Mouse (Mus musculus): ENCODE results near the gene Rcsd1. TPM values are rescaled to one million over a fixed set of nuclear protein-coding genes. Genes with fewer than 3 reads are reported as not detected.

Gene Rcsd1
- polyA plus RNA-seq, 1 experiment = 0.04 TPM

- peak overlapping the region; percentile 73 for H3K4me2 ChIP-seq (ENCODE audit: low read depth)
- no peaks in the 10 kb centered on the region for H3K27me3 ChIP-seq (ENCODE audit: control insufficient read depth, insufficient read depth, insufficient read length)
- H3ac ChIP-seq (ENCODE audit: control insufficient read depth, insufficient read length) = peak overlapping the region; percentile 59
- H3K4me3 ChIP-seq = peak overlapping the region; percentile 80
- no peak for TF ChIP-seq CEBPB (IDR thresholded peaks at IDR 0.05; ENCODE audit: insufficient read depth, poor library complexity, severe bottlenecking)
- no peak for TF ChIP-seq TCF3 (IDR thresholded peaks at IDR 0.05; ENCODE audit: insufficient read length, low read depth)
- TF ChIP-seq MYOG (IDR thresholded peaks at IDR 0.05; ENCODE audit: control insufficient read depth in 1 of 3, insufficient read depth in 1 of 3, insufficient read length in 2 of 3, low read depth in 2 of 3) = no peak
- TF ChIP-seq MYOD1 (IDR thresholded peaks at IDR 0.05; ENCODE audit: control insufficient read depth in 1 of 3, insufficient read length in 2 of 3, low read depth in 2 of 3) = no peak
- no peak for TF ChIP-seq POLR2AphosphoS2 (IDR thresholded peaks at IDR 0.05; ENCODE audit: insufficient read length, low read depth)
- TF ChIP-seq SRF (IDR thresholded peaks at IDR 0.05; ENCODE audit: control insufficient read depth, insufficient read length, low read depth) = no peak
- no peak for TF ChIP-seq MAX (IDR thresholded peaks at IDR 0.05; ENCODE audit: low read depth)
- TF ChIP-seq POLR2A (IDR thresholded peaks at IDR 0.05; ENCODE audit: insufficient read length, low read depth) = no peak
- no peak for TF ChIP-seq TCF12 (IDR thresholded peaks at IDR 0.05; ENCODE audit: insufficient read depth, poor library complexity, severe bottlenecking)
- H3K79me2 ChIP-seq (ENCODE audit: control insufficient read depth, insufficient read depth) = no peaks in the 10 kb centered on the region
- no peaks in the 10 kb centered on the region for H3K36me3 ChIP-seq (ENCODE audit: control insufficient read depth, insufficient read depth)
These were observed 68.2 kb downstream of the Rcsd1 start for GRCm38 (mm10) chr1:165641271-165641771.

GRCm38 (mm10) chr1:165636289-165636688, 73.3 kb downstream of the Rcsd1 start:
- no peak overlapping the region for H3K4me2 ChIP-seq (ENCODE audit: low read depth)
- H3K36me3 ChIP-seq (ENCODE audit: control insufficient read depth, insufficient read depth) = no peaks in the 10 kb centered on the region

GRCm38 (mm10) chr1:165635055-165635897, 74.3 kb downstream of the Rcsd1 start:
- H3K4me3 ChIP-seq = peak overlapping the region; percentile 24
- peak overlapping the region; percentile 89 for H3K4me2 ChIP-seq (ENCODE audit: low read depth)
- TF ChIP-seq POLR2A (IDR thresholded peaks at IDR 0.05; ENCODE audit: insufficient read length, low read depth) = no peak
- TF ChIP-seq TCF12 (IDR thresholded peaks at IDR 0.05; ENCODE audit: insufficient read depth, poor library complexity, severe bottlenecking) = no peak
- no peak for TF ChIP-seq TCF3 (IDR thresholded peaks at IDR 0.05; ENCODE audit: insufficient read length, low read depth)
- TF ChIP-seq E2F4 (IDR thresholded peaks at IDR 0.05; ENCODE audit: insufficient read depth) = no peak
- TF ChIP-seq POLR2AphosphoS2 (IDR thresholded peaks at IDR 0.05; ENCODE audit: insufficient read length, low read depth) = no peak
- TF ChIP-seq USF1 (IDR thresholded peaks at IDR 0.05; ENCODE audit: low read depth) = no peak
- no peak for TF ChIP-seq MYOG (IDR thresholded peaks at IDR 0.05; ENCODE audit: control insufficient read depth in 1 of 3, insufficient read depth in 1 of 3, insufficient read length in 2 of 3, low read depth in 2 of 3)
- TF ChIP-seq REST (IDR thresholded peaks at IDR 0.05; ENCODE audit: insufficient read depth, insufficient read length) = no peak
- TF ChIP-seq CEBPB (IDR thresholded peaks at IDR 0.05; ENCODE audit: insufficient read depth, poor library complexity, severe bottlenecking) = no peak
- TF ChIP-seq MYOD1 (IDR thresholded peaks at IDR 0.05; ENCODE audit: control insufficient read depth in 1 of 3, insufficient read length in 2 of 3, low read depth in 2 of 3) = no peak
- TF ChIP-seq MAX (IDR thresholded peaks at IDR 0.05; ENCODE audit: low read depth) = no peak
- H3ac ChIP-seq (ENCODE audit: control insufficient read depth, insufficient read length) = no peak overlapping the region
- H3K79me2 ChIP-seq (ENCODE audit: control insufficient read depth, insufficient read depth) = no peaks in the 10 kb centered on the region
- H3K36me3 ChIP-seq (ENCODE audit: control insufficient read depth, insufficient read depth) = no peaks in the 10 kb centered on the region
- no peaks in the 10 kb centered on the region for H3K27me3 ChIP-seq (ENCODE audit: control insufficient read depth, insufficient read depth, insufficient read length)

More at GRCm38 (mm10) chr1:165636289-165636688, 73.3 kb downstream of the Rcsd1 start:
- Histone ChIP-seq H3ac (ENCODE audit: control insufficient read depth, insufficient read length) (no peak overlapping the region), H3K4me3 (no peak overlapping the region), H3K27me3 (ENCODE audit: control insufficient read depth, insufficient read depth, insufficient read length) (no peaks in the 10 kb centered on the region), H3K79me2 (ENCODE audit: control insufficient read depth, insufficient read depth) (no peaks in the 10 kb centered on the region)
- TF ChIP-seq MYOG (IDR thresholded peaks at IDR 0.05; ENCODE audit: control insufficient read depth in 1 of 3, insufficient read depth in 1 of 3, insufficient read length in 2 of 3, low read depth in 2 of 3) (no peak), REST (IDR thresholded peaks at IDR 0.05; ENCODE audit: insufficient read depth, insufficient read length) (no peak), USF1 (IDR thresholded peaks at IDR 0.05; ENCODE audit: low read depth) (no peak), MAX (IDR thresholded peaks at IDR 0.05; ENCODE audit: low read depth) (no peak), POLR2AphosphoS2 (IDR thresholded peaks at IDR 0.05; ENCODE audit: insufficient read length, low read depth) (no peak), TCF3 (IDR thresholded peaks at IDR 0.05; ENCODE audit: insufficient read length, low read depth) (no peak), TCF12 (IDR thresholded peaks at IDR 0.05; ENCODE audit: insufficient read depth, poor library complexity, severe bottlenecking) (no peak), E2F4 (IDR thresholded peaks at IDR 0.05; ENCODE audit: insufficient read depth) (no peak)

GRCm38 (mm10) chr1:165634151-165634884, 75.2 kb downstream of the Rcsd1 start, which contains the start of gene Mpzl1:
Mpzl1 (minus strand) TSS chr1:165634538.
- Histone ChIP-seq H3K4me2 (ENCODE audit: low read depth) (peak within 1 kb of the TSS; percentile 89), H3K27me3 (ENCODE audit: control insufficient read depth, insufficient read depth, insufficient read length) (no peaks in the 10 kb centered on the region), H3ac (ENCODE audit: control insufficient read depth, insufficient read length) (peak within 1 kb of the TSS; percentile 10), H3K36me3 (ENCODE audit: control insufficient read depth, insufficient read depth) (no peaks in the 10 kb centered on the region), H3K4me3 (peak within 1 kb of the TSS; percentile 24), H3K79me2 (ENCODE audit: control insufficient read depth, insufficient read depth) (no peaks in the 10 kb centered on the region)
- TF ChIP-seq CEBPB (IDR thresholded peaks at IDR 0.05; ENCODE audit: insufficient read depth, poor library complexity, severe bottlenecking) = no peak
- peak; percentile 43 for TF ChIP-seq SRF (IDR thresholded peaks at IDR 0.05; ENCODE audit: control insufficient read depth, insufficient read length, low read depth)
- no peak for TF ChIP-seq E2F4 (IDR thresholded peaks at IDR 0.05; ENCODE audit: insufficient read depth)
- peak in 1 of 3 experiments; percentile 23 for TF ChIP-seq MYOG (IDR thresholded peaks at IDR 0.05; ENCODE audit: control insufficient read depth in 1 of 3, insufficient read depth in 1 of 3, insufficient read length in 2 of 3, low read depth in 2 of 3)
- TF ChIP-seq MAX (IDR thresholded peaks at IDR 0.05; ENCODE audit: low read depth) = no peak
- peak; percentile 80 for TF ChIP-seq POLR2AphosphoS2 (IDR thresholded peaks at IDR 0.05; ENCODE audit: insufficient read length, low read depth)
- no peak for TF ChIP-seq TCF12 (IDR thresholded peaks at IDR 0.05; ENCODE audit: insufficient read depth, poor library complexity, severe bottlenecking)
- TF ChIP-seq TCF3 (IDR thresholded peaks at IDR 0.05; ENCODE audit: insufficient read length, low read depth) = no peak
- peak; percentile 93 for TF ChIP-seq POLR2A (IDR thresholded peaks at IDR 0.05; ENCODE audit: insufficient read length, low read depth)
- TF ChIP-seq REST (IDR thresholded peaks at IDR 0.05; ENCODE audit: insufficient read depth, insufficient read length) = peak; percentile 30
- peak in 1 of 3 experiments; percentile 14 for TF ChIP-seq MYOD1 (IDR thresholded peaks at IDR 0.05; ENCODE audit: control insufficient read depth in 1 of 3, insufficient read length in 2 of 3, low read depth in 2 of 3)
- no peak for TF ChIP-seq USF1 (IDR thresholded peaks at IDR 0.05; ENCODE audit: low read depth)

Data from myocyte (in vitro differentiated cells).